Mouse (Mus musculus): ENCODE results near the gene Fam240a. TPM values are rescaled to one million over a fixed set of nuclear protein-coding genes. Genes with fewer than 3 reads are reported as not detected.

Fam240a gene
- polyA plus RNA-seq, 1 experiment from 2014 or later: not detected

DNA sequence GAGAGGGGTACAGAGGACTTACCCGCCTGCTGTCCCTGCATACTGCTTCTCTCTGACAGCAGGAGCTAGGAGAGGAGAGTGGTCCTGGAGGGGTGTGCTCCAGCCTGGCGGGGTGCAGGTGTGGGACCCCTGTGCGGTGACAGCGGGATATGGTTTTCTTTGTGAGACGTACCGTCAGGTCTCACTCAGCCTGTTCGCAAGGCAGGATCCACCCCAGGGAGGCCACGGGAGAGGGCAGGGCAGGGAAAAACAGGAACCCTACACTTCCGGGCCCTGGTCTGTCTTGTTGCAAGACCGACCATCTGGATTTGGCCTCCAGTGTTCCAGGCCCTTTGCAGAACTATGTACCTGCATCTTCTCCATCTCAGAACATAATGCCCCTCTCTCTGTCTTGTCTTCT lies 23.2 kb downstream of the Fam240a start:
- no peaks in the 10 kb centered on the region for H3K36me3 ChIP-seq (ENCODE audit: control insufficient read depth, insufficient read depth, low read length)
- no peaks in the 10 kb centered on the region for H3K9me3 ChIP-seq (replicated peaks; ENCODE audit: control insufficient read depth, low read length, poor library complexity, severe bottlenecking)
- 66% methylated on average over 10 of the region's 10 CpGs for WGBS
- H3K27ac ChIP-seq (ENCODE audit: low read length): no peak overlapping the region
- no peak for ATAC-seq
- H3K4me1 ChIP-seq (ENCODE audit: control insufficient read depth, insufficient read depth, low read length): peaks cover 4% of the 10 kb centered on the region; the same call in 1 of the 2 replicates
- no peak overlapping the region for H3K4me2 ChIP-seq (ENCODE audit: low read length)
- no peak overlapping the region for H3K4me3 ChIP-seq (ENCODE audit: low read depth, low read length)
- H3K9ac ChIP-seq (ENCODE audit: low read depth, low read length): no peak overlapping the region
- H3K27me3 ChIP-seq (ENCODE audit: control insufficient read depth, insufficient read depth, low read depth, low read length): no peaks in the 10 kb centered on the region

DNA sequence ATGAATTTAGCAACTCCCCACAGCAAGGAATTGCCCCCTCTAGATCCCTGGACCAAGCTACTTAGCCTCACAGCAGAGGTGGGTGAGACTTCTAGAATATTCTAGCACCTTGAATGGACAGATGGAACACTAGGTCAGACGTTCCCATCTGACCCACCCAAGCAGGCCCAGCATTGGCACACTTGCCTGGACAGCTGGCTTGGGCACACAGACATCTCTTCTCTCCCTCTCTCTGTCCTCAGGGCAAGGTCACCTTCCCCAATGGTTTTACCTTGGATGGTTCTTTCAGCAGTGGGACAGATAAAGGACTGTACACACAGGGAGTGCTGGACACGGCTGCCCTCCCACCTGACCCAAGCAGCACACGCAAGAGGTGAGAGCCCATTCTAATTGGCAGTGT lies 24.1 kb downstream of the Fam240a start:
- Histone ChIP-seq H3K4me1 (ENCODE audit: control insufficient read depth, insufficient read depth, low read length) (peaks cover 4% of the 10 kb centered on the region; the same call in 1 of the 2 replicates), H3K4me3 (ENCODE audit: low read depth, low read length) (no peak overlapping the region), H3K36me3 (ENCODE audit: control insufficient read depth, insufficient read depth, low read length) (no peaks in the 10 kb centered on the region), H3K4me2 (ENCODE audit: low read length) (no peak overlapping the region), H3K9ac (ENCODE audit: low read depth, low read length) (no peak overlapping the region), H3K27ac (ENCODE audit: low read length) (no peak overlapping the region), H3K9me3 (replicated peaks; ENCODE audit: control insufficient read depth, low read length, poor library complexity, severe bottlenecking) (no peaks in the 10 kb centered on the region), H3K27me3 (ENCODE audit: control insufficient read depth, insufficient read depth, low read depth, low read length) (no peaks in the 10 kb centered on the region)
- ATAC-seq: no peak
- WGBS: 86% methylated on average over 3 of the region's 3 CpGs

DNA sequence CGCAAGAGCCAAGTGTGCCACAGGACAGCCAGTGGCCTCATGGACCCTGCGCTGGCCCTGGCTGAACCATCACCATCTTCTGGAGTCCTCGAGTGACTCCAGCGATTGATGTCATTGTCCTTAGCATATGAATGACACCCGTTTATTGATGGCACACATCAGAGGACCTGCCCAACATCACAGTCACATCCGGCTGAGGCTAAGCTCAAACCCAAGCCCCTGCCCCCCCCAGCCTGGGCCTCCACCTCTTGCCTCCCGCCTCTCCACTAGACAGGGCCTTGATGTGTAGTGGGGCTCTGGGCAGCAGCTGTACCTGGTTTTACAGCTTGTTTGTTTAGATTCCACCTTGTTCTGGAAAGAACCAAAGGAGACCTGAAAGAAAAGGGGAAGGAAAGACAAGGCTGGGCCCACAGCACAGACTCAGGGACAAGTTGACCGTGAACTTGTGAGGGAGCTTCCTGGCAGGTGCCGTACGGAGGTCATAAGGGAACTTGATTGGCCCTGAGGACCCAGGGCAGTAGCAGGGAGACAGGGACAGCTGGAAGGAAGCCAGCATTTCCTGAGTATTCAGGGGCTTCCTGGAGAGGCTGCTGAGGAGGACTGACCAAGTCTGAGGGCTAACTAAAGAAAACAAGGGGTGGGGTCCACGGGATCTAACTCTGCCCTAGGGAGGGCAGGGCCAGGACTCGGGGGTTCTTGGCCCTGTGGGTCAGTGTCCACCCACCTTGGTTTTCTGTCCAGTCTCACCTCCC lies 25.4 kb downstream of the Fam240a start:
- 80% methylated on average over 12 of the region's 12 CpGs for WGBS
- Histone ChIP-seq H3K27me3 (ENCODE audit: control insufficient read depth, insufficient read depth, low read depth, low read length) (no peaks in the 10 kb centered on the region), H3K27ac (ENCODE audit: low read length) (no peak overlapping the region), H3K4me2 (ENCODE audit: low read length) (no peak overlapping the region), H3K9me3 (replicated peaks; ENCODE audit: control insufficient read depth, low read length, poor library complexity, severe bottlenecking) (no peaks in the 10 kb centered on the region), H3K36me3 (ENCODE audit: control insufficient read depth, insufficient read depth, low read length) (no peaks in the 10 kb centered on the region), H3K4me1 (ENCODE audit: control insufficient read depth, insufficient read depth, low read length) (peaks cover under 1% of the 10 kb centered on the region; the same call in 1 of the 2 replicates), H3K4me3 (ENCODE audit: low read depth, low read length) (no peak overlapping the region), H3K9ac (ENCODE audit: low read depth, low read length) (no peak overlapping the region)
- no peak for ATAC-seq

DNA sequence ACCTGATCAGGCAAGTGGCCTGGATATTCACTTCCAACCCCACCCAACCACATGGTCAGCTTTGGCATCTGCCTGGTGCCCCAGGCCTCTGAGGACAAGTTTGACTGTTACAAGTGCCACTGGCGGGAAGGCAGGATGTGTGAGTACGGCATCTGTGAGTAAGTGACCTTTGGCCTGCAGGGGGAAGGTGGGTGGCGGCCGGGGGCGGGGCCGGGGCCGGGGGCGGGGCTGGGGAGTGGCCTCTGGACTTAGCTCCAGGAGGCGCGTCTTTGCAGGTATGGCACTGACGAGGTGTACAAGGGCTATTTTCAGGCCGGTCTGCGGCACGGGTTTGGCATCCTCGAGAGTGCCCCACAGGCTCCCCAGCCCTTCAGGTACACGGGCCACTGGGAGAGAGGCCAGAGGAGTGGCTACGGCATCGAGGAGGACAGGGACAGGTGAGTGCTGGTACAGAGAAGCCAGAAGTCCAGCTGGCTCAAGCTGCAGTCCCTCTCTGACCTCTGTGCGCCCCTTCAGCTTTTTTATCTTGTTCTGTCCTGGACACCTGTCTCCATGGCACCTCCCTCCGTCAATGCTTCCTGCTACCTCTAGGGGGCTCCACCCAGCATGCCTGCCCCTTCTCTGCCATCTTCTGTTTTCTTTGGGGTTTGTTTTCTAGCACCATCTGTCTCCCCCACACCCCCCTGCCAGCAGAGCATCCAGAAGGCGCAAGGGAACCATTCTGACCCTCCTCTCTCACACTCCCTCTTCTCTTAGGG lies 26.5 kb downstream of the Fam240a start:
- ATAC-seq: no peak
- Histone ChIP-seq H3K27ac (ENCODE audit: low read length) (no peak overlapping the region), H3K4me3 (ENCODE audit: low read depth, low read length) (no peak overlapping the region), H3K9ac (ENCODE audit: low read depth, low read length) (no peak overlapping the region), H3K4me2 (ENCODE audit: low read length) (no peak overlapping the region), H3K9me3 (replicated peaks; ENCODE audit: control insufficient read depth, low read length, poor library complexity, severe bottlenecking) (no peaks in the 10 kb centered on the region), H3K4me1 (ENCODE audit: control insufficient read depth, insufficient read depth, low read length) (no peaks in the 10 kb centered on the region), H3K27me3 (ENCODE audit: control insufficient read depth, insufficient read depth, low read depth, low read length) (no peaks in the 10 kb centered on the region), H3K36me3 (ENCODE audit: control insufficient read depth, insufficient read depth, low read length) (no peaks in the 10 kb centered on the region)
- WGBS: 16% methylated on average over 20 of the region's 21 CpGs

DNA sequence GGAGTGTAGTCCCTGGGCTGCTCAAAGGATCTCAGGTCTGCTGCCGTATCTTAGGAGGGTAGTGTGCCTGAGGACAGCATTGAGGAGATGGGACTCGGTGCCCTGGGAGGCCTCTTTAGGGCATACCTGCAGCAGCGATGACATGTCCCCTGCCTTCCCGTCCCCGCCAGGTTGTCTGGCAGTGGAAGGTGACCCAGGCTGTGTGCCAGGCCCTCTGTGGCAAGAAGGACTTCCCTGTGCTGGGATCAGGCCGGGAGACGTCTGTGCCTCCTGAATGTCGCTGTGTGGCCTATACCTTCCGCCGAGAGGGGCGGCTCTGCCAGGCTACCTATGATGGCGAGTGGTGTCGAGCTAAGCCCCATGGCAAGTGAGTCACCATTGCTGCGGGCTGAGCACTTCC lies 27.7 kb downstream of the Fam240a start:
- no peaks in the 10 kb centered on the region for H3K9me3 ChIP-seq (replicated peaks; ENCODE audit: control insufficient read depth, low read length, poor library complexity, severe bottlenecking)
- no peaks in the 10 kb centered on the region for H3K4me1 ChIP-seq (ENCODE audit: control insufficient read depth, insufficient read depth, low read length)
- H3K4me2 ChIP-seq (ENCODE audit: low read length): no peak overlapping the region
- H3K4me3 ChIP-seq (ENCODE audit: low read depth, low read length): no peak overlapping the region
- no peak overlapping the region for H3K9ac ChIP-seq (ENCODE audit: low read depth, low read length)
- H3K36me3 ChIP-seq (ENCODE audit: control insufficient read depth, insufficient read depth, low read length): no peaks in the 10 kb centered on the region
- H3K27me3 ChIP-seq (ENCODE audit: control insufficient read depth, insufficient read depth, low read depth, low read length): no peaks in the 10 kb centered on the region
- ATAC-seq: no peak
- H3K27ac ChIP-seq (ENCODE audit: low read length): no peak overlapping the region
- 90% methylated on average over 14 of the region's 14 CpGs for WGBS

DNA sequence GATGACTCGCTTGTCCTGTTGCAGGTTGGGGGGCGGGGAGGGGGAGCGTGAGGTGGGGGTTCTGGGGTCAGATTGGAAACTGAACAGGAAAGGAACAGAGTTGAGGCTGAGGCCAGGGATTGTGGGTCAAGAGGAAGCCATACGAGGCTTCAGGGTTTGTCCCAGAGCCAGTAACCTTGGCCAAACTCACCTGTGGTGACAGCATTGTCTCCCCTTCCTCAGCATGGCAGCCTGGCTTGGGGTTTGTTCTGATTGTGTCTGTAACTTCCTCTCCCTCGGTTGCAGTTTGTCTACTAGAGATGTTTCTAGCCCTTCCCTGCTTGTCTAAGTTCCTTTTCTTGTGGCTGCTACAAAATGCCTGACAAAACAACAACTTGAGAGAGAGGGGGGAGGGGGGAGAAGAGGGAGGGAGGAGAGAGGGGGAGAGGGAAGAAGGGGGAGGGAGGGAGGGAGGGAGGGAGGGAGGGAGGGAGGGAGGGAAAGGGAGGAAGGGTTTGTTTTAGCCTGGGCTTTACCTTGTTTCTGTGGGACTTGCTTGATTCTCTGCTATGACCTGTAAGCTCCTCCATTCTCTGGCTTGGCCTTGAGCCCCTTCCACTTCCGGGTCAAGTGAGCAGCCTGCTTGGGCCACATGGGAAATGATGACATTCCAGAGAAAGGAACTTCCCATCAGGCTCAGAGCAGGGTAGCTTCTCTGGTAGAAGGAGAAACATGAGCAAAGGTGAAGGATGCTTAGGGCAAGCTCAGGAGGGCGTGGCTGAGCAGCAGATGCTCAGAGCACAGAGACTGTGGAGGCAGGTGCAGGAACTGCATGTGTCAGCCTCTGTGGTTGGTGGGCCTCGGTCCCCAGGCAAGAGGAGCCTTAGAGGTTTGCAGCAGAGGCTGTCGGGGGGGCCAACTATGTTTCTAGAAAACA lies 29.0 kb downstream of the Fam240a start:
- Histone ChIP-seq H3K9ac (ENCODE audit: low read depth, low read length) (no peak overlapping the region), H3K4me1 (ENCODE audit: control insufficient read depth, insufficient read depth, low read length) (no peaks in the 10 kb centered on the region), H3K9me3 (replicated peaks; ENCODE audit: control insufficient read depth, low read length, poor library complexity, severe bottlenecking) (no peaks in the 10 kb centered on the region), H3K4me2 (ENCODE audit: low read length) (no peak overlapping the region), H3K27me3 (ENCODE audit: control insufficient read depth, insufficient read depth, low read depth, low read length) (no peaks in the 10 kb centered on the region), H3K27ac (ENCODE audit: low read length) (no peak overlapping the region), H3K36me3 (ENCODE audit: control insufficient read depth, insufficient read depth, low read length) (no peaks in the 10 kb centered on the region), H3K4me3 (ENCODE audit: low read depth, low read length) (no peak overlapping the region)
- 69% methylated on average over 9 of the region's 9 CpGs for WGBS
- no peak for ATAC-seq

DNA sequence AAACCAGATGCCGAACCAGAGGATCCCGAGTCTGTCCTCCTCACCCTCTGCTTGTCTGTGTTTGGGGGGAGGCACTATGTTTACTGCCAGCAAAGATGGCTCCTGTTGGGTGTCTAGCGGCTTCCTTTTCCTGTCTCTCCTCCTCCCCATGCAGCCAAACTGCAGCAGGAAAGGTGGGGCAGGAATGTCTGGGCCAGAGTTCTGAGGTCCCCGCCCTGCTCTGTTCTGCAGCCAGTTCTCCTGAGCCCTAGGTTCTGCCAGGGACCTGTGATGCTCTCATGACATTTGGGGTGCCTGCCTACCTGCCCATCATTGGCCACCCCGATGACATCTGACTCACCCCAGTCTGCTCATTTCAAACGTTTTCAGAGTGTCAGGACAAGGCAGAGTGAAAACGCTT lies 34.7 kb downstream of the Fam240a start:
- Histone ChIP-seq H3K27ac (ENCODE audit: low read length) (no peak overlapping the region), H3K36me3 (ENCODE audit: control insufficient read depth, insufficient read depth, low read length) (no peaks in the 10 kb centered on the region), H3K9me3 (replicated peaks; ENCODE audit: control insufficient read depth, low read length, poor library complexity, severe bottlenecking) (no peaks in the 10 kb centered on the region), H3K4me2 (ENCODE audit: low read length) (no peak overlapping the region), H3K4me3 (ENCODE audit: low read depth, low read length) (no peak overlapping the region), H3K9ac (ENCODE audit: low read depth, low read length) (no peak overlapping the region), H3K27me3 (ENCODE audit: control insufficient read depth, insufficient read depth, low read depth, low read length) (peaks cover 31% of the 10 kb centered on the region), H3K4me1 (ENCODE audit: control insufficient read depth, insufficient read depth, low read length) (peaks cover 8% of the 10 kb centered on the region)
- WGBS: 77% methylated on average over 7 of the region's 7 CpGs
- no peak for ATAC-seq

DNA sequence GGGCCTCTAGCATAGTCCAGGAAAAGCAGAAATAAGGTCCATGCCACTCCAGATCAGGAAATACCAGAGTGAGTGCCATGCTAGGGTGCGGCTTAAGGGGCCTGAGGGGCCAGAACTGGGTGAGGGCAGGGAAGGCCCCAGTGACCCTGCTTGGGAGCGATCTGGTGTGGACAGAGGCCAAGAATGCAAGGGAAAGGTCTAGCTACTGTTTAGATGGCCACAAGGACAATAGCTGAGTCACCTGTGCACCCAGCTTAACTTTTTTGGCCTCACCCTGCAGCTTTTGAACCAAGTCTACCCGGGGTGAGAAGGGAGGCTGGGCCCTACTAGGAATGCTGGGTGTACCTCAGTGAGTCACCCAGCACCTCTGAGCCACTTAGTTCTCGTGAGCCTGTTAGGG lies 35.9 kb downstream of the Fam240a start:
- H3K27me3 ChIP-seq (ENCODE audit: control insufficient read depth, insufficient read depth, low read depth, low read length): peaks cover 31% of the 10 kb centered on the region
- H3K9me3 ChIP-seq (replicated peaks; ENCODE audit: control insufficient read depth, low read length, poor library complexity, severe bottlenecking): no peaks in the 10 kb centered on the region
- H3K4me3 ChIP-seq (ENCODE audit: low read depth, low read length): peak overlapping the region; percentile 55
- no peak overlapping the region for H3K9ac ChIP-seq (ENCODE audit: low read depth, low read length)
- H3K4me2 ChIP-seq (ENCODE audit: low read length): peak overlapping the region; percentile 88
- H3K4me1 ChIP-seq (ENCODE audit: control insufficient read depth, insufficient read depth, low read length): peaks cover 8% of the 10 kb centered on the region
- no peaks in the 10 kb centered on the region for H3K36me3 ChIP-seq (ENCODE audit: control insufficient read depth, insufficient read depth, low read length)
- no peak for ATAC-seq
- 69% methylated on average over 4 of the region's 4 CpGs for WGBS
- H3K27ac ChIP-seq (ENCODE audit: low read length): no peak overlapping the region

Data from midbrain, embryonic 16.5 days (tissue).